Mouse (Mus musculus): ENCODE measurements around the gene Filip1l.

The Filip1l gene

GRCm38 (mm10) chr16:57352751-57353150 is at the start of gene Filip1l:
Gene Filip1l (plus strand): TSS chr16:57353093.
- no peak for DNase-seq

DNA sequence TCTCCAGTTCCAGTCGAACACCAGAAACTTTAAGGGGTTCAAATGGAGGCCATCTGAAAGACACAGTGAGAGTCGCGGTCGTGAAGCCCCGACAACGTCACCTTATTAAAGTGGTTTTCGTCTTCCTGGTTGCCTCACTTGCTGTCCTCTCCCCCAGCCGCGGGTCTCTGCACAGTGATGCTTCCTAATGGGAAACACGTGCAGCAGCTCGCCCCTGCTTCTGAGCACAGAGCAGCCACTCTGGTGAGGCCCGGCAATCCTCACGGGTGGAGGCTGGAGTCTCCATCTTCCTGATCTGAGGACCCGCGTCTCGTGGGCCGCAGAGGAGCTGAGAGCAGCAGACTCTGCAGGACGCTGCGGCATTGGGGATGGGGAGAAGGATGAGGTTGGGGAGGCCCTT is 49.2 kb upstream of the Filip1l start:
- no peak for DNase-seq

- no peak for DNase-seq
Observed at GRCm38 (mm10) chr16:57305463-57305862, 47.4 kb upstream of the Filip1l start.

GRCm38 (mm10) chr16:57312130-57312529 is 40.8 kb upstream of the Filip1l start:
- no peak for DNase-seq

DNA sequence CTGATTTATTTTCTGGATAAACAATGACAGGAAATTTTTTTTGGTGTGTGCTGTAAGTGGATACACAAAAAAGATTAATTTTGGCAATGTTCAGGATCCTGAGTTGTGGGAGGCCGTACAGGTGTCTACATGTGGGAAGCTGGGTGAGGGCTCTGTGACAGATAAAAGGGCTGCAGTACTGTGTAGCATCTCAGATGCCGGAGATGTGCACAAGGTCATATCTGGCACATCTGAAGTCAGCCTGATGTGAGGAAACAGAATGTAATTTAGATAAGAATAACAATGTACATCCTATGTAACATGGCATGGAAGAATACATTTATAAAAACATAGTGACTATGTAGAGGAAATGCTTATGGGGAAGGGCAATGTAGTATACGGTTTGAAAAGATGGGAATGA is 39.4 kb upstream of the Filip1l start:
- no peak for DNase-seq

DNA sequence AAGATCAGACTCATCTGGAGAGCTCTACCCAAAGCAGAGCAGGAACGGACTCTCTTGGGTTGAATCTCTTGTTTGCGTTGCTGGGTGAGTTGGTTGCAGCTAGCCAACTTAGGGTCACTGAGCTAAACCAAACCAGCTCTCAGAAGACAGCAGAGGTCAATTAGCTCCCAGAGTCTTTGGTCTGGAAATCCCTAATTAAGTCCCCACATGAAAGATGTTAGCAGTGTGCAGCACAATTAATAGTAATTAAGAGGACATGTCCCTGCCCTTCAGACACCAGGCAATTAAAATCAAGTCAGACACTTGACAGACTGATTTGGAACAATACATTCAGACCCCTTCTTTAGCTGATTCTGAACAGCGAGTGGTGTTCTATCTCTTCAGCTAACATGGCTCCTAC is 38.7 kb upstream of the Filip1l start:
- no peak for DNase-seq

DNA sequence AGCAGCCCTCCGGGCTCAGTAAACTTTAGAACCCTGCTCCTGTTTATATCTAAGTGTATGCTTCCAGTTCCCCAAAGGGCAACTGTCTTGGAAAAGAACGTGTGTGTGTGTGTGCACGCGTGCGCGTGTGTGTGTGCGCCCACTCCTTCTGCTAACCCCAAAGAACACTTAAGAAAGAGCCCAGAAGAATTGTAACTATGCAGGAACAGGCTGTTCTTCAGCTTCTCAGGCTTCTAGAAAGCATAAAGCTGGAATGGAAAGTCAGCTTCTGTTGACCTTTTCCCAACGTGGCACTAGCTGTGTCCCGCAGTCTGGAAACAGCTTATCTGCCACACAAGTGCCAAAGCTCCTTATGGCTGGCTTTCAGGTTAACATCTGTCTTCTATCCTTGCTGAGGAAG is 37.9 kb upstream of the Filip1l start:
- DNase-seq, result no peak

DNA sequence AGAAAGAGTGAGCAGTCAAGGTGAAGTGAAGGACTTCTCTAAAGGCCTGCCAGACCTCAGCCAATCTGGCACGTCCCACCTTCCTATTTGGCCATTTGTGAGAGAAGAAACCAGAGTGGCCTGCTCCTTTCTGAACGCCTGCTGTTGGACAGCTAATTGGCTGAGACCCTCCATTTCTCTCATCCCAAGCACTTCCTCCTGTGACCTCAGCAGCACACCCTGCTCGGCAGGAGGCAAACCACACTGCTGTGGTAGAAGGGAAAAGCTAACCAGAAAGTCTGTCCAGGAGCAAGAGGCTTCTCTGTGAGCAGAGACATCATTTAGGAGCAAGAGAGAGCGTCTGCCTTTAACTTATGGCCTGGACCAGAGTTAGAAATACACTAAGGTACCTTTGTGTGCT is 35.8 kb upstream of the Filip1l start:
- no peak for DNase-seq

DNA sequence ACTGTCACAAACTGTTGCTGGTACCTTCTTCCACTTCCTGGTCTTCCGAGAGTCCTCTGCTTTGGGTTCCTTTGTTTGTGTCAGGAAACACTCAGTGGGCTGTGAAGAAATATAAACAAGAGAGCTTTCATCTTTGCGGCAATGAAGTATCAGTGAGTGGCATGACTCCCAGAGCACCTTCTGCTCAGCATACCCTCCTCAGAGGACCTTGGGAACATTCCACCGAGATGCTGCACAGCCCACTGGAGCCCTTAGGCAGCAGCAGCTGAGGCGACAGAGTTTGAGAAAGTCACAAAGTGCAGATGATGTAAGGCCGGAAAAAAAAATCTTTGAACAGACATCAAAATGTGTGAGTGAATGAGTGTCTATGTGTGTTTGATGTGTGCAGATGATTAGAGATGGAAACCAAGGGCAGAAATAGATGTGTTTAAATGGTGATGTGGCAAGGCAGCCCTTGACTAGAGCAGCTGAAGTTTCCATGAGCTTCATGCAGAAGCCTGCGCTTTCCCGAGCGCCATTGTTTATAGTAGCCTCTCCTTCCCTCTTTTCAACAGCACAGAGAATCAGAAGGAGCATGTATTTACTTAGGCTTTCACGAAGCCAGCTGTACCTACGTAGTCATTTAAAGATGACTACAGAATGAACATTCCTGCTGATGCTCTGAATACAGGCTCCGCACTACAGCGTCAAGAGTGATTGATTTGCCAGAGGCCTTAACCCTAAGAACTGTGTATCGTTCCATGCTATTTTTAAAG is 34.8 kb upstream of the Filip1l start:
- no peak for DNase-seq

DNA sequence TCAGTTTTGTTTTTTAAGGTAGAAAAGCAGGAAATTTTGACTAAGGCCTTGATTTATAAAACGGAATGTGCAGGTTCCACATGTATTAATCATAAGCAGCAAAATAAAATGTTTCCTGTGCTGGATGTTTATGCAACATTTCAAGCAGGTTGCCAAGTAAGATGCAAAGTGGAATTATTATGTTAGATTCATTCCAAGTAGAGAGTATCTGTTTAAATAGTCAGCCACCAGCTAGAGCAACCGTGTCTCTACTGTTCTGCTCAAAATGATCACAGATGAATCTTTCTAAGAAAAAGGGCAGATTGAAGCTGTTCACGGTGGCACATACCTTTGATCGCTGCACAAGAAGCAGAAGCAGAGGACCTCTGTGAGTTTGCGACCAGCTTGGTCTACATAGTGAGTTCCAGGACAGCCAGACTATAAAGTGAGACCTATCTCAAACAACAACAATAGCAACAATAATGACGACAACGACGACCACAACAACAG is 34.2 kb upstream of the Filip1l start:
- DNase-seq, result no peak

DNA sequence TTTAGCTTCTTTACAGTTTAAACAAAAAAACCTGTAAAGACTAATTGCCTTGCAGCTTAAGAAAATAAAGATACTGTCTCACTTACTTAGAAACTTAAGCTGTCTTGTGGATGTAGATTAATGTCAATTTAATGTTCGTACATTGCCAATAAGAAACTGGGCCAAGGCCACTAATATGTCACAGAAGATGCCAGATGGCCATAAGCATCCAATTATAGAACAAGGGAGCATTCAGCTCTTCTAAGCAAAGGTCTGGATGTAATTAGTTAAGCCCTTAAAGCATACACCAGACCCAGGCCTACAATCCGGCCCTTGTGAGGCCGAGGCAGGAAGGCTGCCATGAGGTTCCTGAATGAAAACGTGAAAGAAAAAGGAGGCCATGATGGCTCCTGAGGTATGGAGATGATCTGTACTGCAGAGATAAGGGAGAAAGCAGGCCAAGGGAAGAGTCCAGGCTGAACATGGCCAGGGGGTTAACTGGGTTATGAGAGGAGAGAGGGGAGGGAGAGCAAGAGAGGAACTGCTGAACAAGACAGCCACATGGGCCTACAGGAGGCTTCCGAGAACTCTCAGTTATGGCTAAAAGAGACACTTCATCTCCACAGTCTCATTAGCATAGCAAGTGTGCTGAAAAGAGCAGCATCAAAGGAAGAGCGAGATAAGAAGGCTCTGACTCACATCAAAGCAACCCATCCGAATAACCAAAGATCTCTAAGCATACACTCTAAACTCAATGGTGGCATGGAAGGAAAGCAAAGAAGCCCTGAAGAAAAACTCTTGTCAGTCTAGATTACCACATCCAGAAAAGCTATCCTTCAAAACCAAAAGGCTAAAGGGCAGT is 33.4 kb upstream of the Filip1l start:
- no peak for DNase-seq

- no peak for DNase-seq
Observed at GRCm38 (mm10) chr16:57326996-57327395, 25.9 kb upstream of the Filip1l start.

DNA sequence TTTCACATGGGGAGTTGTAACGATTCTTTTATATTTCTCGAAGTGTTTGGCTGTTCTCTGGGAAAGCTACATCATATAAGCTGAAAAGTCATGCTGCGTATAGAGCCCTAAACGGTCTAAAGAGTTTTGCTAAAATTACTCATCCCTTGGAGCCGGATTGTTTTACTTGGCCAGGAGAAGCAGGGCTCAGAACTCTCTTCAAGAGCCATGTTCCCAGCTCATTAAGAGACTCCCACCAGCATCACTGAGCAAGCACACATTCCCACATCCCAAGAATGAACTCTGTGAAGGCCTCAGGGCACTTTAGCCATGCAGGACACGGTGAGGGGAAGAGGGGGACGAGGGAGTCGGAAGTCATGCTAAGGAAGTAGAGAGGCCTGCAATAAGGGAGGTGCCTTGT is 23.9 kb upstream of the Filip1l start:
- no peak for DNase-seq

- DNase-seq, result no peak
Observed at GRCm38 (mm10) chr16:57330111-57330510, 22.8 kb upstream of the Filip1l start.

GRCm38 (mm10) chr16:57332301-57332700 is 20.6 kb upstream of the Filip1l start:
- DNase-seq, result no peak

DNA sequence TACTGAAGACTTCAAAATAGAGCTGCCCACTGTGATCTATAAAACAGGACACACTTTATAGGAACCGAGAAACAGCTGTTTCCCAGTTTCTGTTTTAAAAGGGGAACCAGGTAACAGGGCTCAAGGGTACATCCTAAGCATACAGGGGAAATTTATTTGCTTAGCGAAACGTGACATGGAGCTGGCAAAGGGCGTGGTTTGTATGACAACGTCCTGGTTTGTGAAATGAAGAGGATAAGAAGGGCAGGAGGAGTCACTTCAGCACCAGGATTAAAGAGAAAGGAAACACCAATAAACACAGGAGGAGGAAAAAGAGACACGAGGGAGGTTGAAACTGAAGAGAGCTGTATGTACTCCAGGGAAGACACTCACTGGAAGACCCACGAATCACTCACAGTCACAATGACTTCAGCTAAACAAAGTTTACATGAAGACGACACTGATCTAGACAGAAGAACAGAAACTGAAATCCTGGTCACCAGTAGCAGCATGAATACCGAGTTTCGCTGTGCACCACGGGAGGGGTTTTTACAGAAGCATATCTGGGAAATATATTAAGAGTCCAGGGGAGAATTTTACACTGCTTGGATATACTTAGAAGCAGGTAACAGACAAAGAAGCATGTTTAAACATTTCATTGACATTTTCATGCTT is 16.0 kb upstream of the Filip1l start:
- no peak for DNase-seq

DNA sequence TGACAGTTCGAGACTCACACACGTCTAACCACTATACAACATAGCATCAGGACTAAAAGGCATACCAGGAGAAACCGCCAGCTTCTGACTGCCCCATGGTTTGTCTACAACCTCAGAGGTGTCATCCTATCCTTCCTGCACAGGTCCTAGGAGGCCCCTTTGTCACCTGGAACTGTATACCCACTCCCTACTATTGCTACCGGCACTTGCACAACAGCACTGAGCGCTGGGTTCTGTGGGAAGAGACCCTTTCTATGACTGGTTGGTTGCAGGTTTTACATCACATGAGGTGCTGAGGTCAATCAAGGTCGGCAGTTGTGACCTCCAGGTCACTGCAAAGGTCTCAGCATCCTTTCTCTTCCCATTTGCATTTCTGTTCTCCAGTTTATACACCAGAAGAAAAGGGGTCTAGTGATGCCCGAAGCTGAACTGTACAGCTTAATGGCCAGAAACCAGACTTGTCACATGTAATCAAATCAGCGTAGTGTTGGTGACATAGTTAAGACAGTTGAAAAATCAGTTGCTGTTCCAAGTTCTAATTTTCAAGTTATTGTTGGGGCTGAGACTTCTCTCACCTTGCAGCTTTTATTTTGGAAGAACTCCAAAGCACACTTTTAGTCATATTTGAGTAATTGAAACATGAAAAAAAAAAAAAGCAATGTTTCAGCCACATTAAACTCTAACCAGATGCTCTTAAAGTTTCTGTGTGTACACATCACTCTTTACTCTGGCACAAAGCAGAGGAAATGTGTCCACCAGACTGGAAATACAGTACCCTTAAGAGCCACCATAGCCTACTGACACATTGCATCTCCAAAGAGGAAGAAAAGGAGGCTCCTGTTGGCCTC is 12.9 kb upstream of the Filip1l start:
- DNase-seq, result no peak

GRCm38 (mm10) chr16:57340613-57340898 is 12.3 kb upstream of the Filip1l start:
- no peak for DNase-seq

DNA sequence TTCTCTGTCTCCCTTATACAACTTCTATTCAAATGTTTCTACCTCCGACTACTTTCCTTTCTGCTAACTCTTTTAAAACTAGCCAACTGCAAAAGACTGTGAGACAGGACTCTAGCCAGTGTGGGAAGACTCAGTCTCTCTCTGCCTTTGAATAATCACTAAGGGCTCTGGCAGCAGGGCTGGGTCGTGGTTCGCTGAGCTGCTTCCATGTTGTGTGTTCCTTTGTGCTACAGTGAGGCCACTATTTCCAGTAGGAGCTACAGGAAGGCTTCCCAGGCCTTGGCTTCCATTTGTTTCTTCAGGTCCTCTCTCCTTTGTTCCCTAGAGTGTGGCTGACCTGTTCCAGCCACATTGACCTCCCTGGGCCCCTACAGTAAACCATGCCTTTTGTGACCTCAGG is 6.6 kb upstream of the Filip1l start:
- DNase-seq, result no peak

DNA sequence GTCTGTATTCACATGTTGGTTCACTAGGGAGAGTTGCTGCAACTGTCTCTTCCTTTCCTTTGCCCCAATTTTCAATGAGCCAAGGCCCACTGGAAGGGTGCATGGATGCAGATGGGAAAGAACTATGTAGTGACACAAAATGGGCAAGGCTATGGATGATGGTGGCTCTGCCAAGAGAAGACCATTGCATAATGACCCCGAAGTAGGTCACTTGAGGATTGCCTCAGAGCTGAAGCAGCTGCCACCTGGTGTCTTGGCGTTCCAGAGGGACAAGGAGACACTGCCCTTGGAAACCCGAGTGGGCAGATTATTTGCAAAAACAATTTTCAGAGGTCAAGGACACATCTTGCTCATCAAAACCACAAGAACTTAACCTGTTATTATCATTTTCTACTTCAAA is 3.9 kb upstream of the Filip1l start:
- DNase-seq, result no peak

GRCm38 (mm10) chr16:57349689-57350088 is 3.2 kb upstream of the Filip1l start:
- no peak for DNase-seq

- DNase-seq, result no peak
Observed at GRCm38 (mm10) chr16:57353166-57353721, 351 bp downstream of the Filip1l start.

DNA sequence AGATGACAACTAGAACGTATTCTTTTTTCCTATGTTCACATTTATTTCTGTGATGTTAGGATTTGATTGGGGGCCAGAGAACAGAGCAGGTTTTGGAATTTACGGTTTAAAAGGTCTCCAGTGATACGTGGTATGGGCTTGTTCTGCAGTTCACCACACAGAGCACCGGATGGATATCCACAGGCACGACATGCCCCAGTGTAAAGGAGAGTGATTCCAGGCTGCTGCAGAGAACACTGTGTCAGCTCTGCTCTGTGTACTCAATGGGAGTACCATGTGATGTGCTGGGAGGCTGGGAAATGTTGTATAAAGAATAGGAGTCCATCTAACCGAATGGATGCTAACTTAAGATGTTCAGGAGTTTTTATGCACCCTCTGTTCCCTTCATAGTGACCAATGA is 1.0 kb downstream of the Filip1l start:
- no peak for DNase-seq

All from layer of hippocampus, adult 9-11 months (tissue).